Mouse (Mus musculus) macrophage (primary cell): ENCODE results near the gene Fgf6. TPM values are rescaled to one million over a fixed set of nuclear protein-coding genes. Genes with fewer than 3 reads are reported as not detected.

Experiments used
- H3K27ac ChIP-seq: fragments of 350-480 bp; formaldehyde crosslinking; 2 replicates; pipeline ENCODE4 v1.9.0; 2021
- H3K36me3 ChIP-seq: fragments of 350-480 bp; formaldehyde crosslinking; 2 replicates; pipeline ENCODE4 v1.9.0; 2021; ENCODE audit errors: inconsistent target
- H3K4me3 ChIP-seq: fragments of 350-480 bp; formaldehyde crosslinking; 2 replicates; pipeline ENCODE4 v1.9.0; 2021; ENCODE audit errors: inconsistent target
- H3K79me2 ChIP-seq: fragments of 350-480 bp; formaldehyde crosslinking; 2 replicates; pipeline ENCODE4 v1.9.0; 2021; ENCODE audit errors: inconsistent target
- WGBS: methylation state at CpG from one replicate; pipeline ENCODE4 v1.1.7; 2026; ENCODE audit warnings: inconsistent platforms; ENCODE audit not compliant: missing documents; 5-methylcytosine and 5-hydroxymethylcytosine counted together
- polyA plus RNA-seq: library from polyadenylated mRNA; stranded (reverse); fragments of 250-400 nt; gene quantifications from 3 replicates; pipeline ENCODE4 v1.2.4, GENCODE M21; 2018; ENCODE audit warnings: inconsistent platforms
- total RNA-seq, 78 experiments: library from RNA; depleted of rRNA; stranded (reverse); fragments of 250-400 nt; gene quantifications; 1 replicate in 9 of 78; 2 replicates in 24 of 78; 3 replicates in 43 of 78; 4 replicates in 2 of 78; pipeline ENCODE4 v1.2.4; 2018; ENCODE audit warnings: inconsistent platforms in 56 of 78

Fgf6 gene
- not detected for total RNA-seq (2018; cell fraction: chromatin; rRNA removed)
- not detected for total RNA-seq (2018; cell fraction: cytosol; rRNA removed)
- not detected for total RNA-seq (2018; cell fraction: nucleus; rRNA removed)
- polyA plus RNA-seq, result not detected in 3 replicates

DNA sequence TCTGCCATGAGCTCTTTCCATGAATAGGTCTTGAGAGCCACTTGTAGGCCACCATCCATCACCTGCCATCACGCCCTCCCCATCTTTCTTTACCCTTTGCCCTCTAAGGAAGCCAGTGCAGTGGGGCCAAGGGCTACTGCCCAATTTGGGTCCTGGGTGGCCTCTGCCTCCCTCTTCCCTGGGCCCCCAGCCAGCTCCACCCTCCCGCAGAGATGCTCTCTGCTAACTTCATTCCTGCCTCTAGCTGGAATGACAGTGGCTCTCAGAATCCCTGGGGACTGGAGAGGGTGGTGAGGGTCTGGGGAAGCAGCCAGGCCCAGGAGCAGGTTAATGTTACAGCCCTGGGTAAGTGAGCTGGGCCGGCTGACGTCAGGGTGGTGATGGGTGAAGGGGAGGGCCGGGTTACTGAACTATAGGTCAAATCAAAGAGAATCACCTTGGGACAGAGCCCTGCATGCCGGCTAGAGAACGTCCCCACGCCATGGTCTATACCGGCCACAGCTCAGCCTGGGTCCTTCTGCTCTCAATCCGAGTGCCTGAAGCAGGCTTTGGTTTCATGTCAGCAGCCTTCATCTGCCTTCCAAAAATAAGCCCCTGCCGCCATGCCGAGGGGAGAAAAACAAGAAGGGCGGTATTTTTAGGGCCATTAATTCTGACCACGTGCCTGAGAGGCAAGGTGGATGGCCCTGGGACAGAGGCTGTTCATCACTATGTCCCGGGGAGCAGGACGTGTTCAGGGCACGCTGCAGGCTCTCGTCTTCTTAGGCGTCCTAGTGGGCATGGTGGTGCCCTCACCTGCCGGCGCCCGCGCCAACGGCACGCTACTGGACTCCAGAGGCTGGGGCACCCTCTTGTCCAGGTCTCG is at the start of gene Fgf6:
Fgf6 (plus strand) TSS at position 681 of the 865 bp plus-strand sequence.
- no peaks in the 10 kb centered on the region for H3K79me2 ChIP-seq
- no peak within 1 kb of the TSS for H3K27ac ChIP-seq
- no peaks in the 10 kb centered on the region for H3K36me3 ChIP-seq
- no peak within 1 kb of the TSS for H3K4me3 ChIP-seq
- 87% methylated on average over 25 of the region's 26 CpGs for WGBS

DNA sequence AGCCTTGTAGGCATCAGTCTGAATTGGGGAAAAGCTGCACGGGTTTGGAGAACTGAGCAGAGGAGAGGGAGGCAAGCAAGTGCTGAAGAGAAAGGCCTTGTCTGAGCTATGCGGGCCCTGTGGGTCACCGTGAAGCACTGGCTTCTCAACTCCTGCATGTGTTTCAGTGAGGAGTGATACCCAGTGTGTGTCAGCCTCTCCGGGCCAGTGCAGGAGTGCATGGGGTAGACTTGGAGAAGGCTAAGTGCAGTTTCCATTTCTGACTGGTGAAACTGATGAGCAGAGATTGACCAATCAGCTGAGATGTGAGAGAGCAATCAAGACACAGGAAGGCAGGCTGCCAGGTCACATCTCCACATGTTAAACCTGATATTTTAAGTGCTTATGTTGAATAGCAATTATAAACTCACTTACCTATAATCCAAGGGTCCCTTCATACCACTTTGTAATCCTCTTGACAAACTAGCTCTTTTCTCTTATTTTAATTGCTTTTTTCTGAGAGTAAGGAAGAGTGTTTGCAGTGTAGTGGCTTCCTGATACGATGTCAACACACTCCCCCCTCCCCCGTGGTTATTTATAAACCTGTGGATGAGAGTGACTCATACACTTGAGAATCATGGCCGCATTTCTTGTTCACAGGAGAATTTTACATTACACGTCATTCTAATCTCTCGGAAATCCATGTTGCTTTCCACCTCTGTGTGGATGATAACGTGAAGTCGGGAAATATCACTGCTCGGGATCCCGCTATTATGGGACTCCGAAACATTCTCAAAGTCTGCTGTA is 49.0 kb upstream of the Fgf6 start:
- no peak overlapping the region for H3K4me3 ChIP-seq
- H3K79me2 ChIP-seq, result no peaks in the 10 kb centered on the region
- 79% methylated on average over 14 of the region's 14 CpGs for WGBS
- H3K27ac ChIP-seq, result peak overlapping the region; percentile 13
- H3K36me3 ChIP-seq, result peaks cover 47% of the 10 kb centered on the region

DNA sequence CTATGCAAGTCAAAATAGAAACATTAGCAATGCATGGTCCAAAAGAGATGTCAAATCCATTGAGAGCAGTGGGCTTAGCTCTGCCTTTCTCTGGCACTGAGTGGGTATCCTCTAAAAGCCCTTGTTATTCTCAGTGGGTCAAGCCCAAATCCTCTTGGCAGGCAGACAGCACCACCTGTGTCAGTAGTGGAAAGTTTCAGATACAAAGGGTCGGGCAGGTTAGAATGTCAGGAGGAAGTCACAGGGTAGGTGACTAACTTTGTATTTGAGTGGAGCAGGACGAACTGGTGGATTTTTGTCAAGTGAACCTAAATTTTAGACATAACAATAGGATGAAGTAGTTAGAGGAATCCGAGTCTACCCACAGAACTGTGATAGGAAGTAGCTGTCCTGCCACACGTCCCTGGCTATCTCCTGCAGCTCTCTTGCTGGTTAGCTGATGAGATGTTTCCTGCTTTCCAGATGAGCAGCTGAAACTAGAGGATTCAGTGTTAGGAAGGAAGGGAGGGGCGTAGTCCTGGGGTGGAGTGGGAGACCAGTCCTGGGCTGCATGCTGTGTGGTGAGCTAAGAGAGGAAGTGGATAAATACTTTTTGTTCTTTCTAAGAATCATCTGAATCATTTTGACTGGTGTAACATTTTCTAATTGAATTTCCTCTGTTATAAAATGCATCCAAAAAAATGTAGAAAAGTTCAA is 33.7 kb upstream of the Fgf6 start:
- WGBS, result 1% methylated on average over 5 of the region's 5 CpGs
- Histone ChIP-seq H3K27ac (no peak overlapping the region), H3K36me3 (peaks cover 13% of the 10 kb centered on the region), H3K79me2 (no peaks in the 10 kb centered on the region), H3K4me3 (no peak overlapping the region)

DNA sequence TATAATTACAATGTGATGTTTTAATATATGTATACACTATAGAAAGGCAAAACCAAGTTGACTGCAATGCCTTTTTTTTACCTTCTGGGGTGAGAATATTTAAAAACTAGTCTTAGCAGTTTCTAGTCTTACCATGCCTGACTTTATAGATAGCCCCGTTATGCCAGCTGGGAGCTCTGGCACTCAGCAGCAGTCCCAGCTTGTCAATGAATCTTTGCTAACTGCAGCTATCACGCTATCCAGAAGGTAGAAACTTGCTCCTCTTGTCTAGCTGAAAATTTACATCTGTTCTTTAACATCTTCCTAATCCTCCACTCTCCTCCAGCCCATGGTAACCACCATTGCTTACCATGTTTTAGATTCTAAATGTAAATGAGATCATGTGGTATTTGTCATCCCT is 21.7 kb upstream of the Fgf6 start:
- Histone ChIP-seq H3K4me3 (no peak overlapping the region), H3K79me2 (no peaks in the 10 kb centered on the region), H3K27ac (no peak overlapping the region), H3K36me3 (no peaks in the 10 kb centered on the region)
- 95% methylated on average over 2 of the region's 2 CpGs for WGBS

DNA sequence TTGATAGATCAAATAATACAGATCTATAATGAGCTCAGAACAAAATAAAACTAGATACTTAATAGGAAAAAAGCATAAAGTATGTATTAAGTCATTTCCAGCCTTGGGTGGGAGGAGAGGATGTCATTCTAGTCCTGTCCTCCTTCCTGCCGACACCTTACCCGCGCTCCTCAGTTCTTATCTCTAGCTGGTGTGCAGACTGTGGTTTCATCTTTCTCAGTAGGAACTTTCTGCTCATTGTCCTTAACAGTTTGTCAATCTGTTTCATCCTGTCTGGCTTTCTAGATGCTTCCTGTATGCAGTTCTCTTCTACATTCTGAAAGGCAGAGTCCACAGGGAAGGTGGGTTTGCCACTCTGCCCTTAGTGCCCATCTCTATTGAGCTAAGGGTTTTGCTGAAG is 19.9 kb upstream of the Fgf6 start:
- Histone ChIP-seq H3K36me3 (no peaks in the 10 kb centered on the region), H3K4me3 (no peak overlapping the region), H3K27ac (no peak overlapping the region), H3K79me2 (no peaks in the 10 kb centered on the region)
- WGBS, result 45% methylated on average over 3 of the region's 3 CpGs

DNA sequence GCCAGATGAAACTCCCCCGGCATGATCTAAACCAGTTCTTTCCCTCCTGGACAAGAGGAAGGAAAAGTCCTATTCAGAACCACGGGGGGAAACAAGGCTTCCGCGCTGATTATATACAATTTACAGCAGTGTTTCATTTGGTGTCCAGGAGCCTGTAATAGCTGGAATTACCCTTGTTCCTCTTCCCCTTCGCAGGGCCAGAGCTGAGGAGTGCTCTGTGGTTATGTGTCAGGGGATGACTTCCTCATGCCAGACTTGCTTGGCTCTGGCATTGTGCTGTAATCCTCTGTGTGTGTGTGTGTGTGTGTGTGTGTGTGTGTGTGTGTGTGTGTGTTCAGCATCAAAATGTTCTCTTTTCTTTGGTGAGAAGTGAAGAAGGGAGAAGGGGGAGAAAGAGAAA is 19.0 kb upstream of the Fgf6 start:
- H3K36me3 ChIP-seq, result no peaks in the 10 kb centered on the region
- H3K27ac ChIP-seq, result peak overlapping the region; percentile 27; the same call in 1 of the 2 replicates
- no peak overlapping the region for H3K4me3 ChIP-seq
- H3K79me2 ChIP-seq, result no peaks in the 10 kb centered on the region
- 0% methylated on average over 5 of the region's 5 CpGs for WGBS

DNA sequence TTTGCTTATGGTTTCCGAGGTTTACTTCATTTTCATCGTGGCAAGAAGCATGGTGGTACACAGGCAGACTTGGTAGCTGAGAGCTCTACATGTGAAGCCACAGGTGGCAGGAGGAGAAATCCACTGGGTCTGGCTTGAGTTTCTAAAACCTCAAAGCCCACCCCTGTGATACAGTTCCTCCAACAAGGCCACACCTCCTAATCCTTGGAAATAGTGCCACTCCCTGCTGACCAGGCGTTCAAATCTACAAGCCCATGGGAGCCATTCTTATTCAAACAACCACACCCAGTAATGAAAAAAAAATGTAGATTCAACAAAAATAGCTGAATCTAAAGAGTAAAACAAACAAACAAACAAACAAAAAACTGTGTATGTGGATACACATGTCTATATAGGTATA is 9.7 kb upstream of the Fgf6 start:
- H3K4me3 ChIP-seq, result no peak overlapping the region
- no peaks in the 10 kb centered on the region for H3K36me3 ChIP-seq
- H3K79me2 ChIP-seq, result no peaks in the 10 kb centered on the region
- H3K27ac ChIP-seq, result no peak overlapping the region
- 95% methylated on average over 3 of the region's 3 CpGs for WGBS

DNA sequence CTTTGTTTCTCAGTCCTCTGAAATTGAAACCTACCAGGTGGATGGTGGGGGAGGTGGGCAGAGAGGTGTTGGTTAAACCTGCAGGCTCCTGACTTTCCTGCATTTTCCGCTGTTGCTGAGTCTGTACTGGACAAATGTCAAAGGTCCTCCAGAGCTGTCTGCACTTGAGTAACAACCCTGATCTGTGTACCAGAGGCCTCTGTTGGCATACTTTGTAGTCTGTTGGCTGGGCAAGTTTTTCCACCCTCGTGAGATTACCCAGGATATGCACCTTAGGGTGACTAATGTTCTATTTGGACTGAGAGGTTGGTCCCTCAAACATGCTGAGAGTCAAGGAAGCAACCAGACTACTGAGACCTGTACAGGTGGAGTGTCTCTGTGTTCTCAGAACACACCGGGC is 8.8 kb upstream of the Fgf6 start:
- 96% methylated on average over 3 of the region's 3 CpGs for WGBS
- Histone ChIP-seq H3K4me3 (no peak overlapping the region), H3K27ac (no peak overlapping the region)

DNA sequence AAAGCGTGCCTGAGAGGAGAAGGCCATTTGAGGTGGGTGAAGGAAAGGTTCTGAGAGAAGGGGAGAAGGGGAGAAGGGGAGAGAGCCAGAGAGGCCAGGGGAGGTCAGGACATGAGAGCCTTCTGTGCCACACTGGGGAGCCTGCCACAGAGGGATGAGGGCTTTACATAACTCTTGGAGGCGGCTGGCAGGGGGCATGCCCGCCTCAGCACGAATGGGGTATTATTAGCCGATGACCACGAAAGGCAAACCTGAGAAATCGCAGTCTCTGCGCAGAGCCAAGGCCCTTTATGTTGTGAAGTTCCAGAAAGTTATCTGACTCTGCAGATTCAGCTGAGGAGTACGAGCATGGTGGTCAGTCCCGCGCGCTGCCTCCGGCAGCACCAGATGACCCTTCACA is 5.4 kb upstream of the Fgf6 start:
- no peaks in the 10 kb centered on the region for H3K79me2 ChIP-seq
- no peak overlapping the region for H3K4me3 ChIP-seq
- H3K27ac ChIP-seq, result no peak overlapping the region
- WGBS, result 90% methylated on average over 13 of the region's 13 CpGs
- H3K36me3 ChIP-seq, result no peaks in the 10 kb centered on the region

More for the DNA sequence above, 8.8 kb upstream of the Fgf6 start:
- no peaks in the 10 kb centered on the region for H3K79me2 ChIP-seq
- no peaks in the 10 kb centered on the region for H3K36me3 ChIP-seq

DNA sequence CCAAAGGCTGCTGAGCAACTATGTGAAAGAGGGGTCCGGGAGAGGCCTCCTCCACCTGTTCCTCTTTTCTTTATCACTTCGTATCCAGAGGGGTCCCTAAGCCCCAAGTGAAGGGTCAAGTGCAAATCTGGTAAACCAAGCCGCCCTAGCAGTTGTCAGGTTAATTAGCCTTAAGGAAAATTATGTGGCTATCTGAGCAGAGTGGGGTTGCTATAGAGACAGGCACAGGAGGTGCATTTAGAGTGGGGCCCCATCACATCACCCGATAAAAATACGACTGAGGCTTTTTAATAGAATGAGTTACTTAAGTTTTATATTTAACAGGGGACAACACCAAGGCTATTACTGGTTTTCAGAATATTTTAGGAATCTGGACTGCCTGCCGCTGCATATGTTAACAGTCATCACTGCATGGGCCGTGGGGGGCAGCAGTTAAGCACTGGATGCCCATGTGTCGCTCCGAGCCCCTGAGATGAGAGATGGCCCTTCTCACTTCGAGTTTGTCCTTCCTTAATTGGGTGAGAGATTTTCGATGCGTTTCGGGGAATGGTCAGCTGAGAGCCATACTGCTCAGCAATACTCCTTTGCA is 3.3 kb upstream of the Fgf6 start:
- Histone ChIP-seq H3K27ac (no peak overlapping the region), H3K79me2 (no peaks in the 10 kb centered on the region), H3K36me3 (no peaks in the 10 kb centered on the region), H3K4me3 (no peak overlapping the region)
- 81% methylated on average over 13 of the region's 13 CpGs for WGBS

DNA sequence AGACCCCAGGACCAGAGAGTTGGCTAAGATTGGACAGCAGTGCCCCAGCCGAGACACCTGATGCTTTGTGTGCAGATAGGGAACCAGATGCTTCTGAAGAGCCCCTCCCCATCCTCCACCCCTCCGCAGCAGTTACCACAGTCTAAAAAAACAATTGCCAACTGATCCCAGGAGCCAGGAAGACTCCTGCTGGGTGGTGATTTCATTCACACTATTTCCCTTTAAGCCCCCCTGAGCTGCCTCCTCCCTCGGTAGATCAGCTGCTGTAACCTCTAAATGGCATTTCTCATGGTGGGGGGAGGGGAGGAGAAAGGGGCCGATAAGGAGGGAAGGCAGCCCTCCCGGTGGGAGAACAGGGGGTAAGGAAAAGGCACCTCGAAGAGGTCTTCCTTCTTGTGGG is 3.9 kb downstream of the Fgf6 start:
- H3K27ac ChIP-seq, result no peak overlapping the region
- 24% methylated on average over 6 of the region's 6 CpGs for WGBS
- no peaks in the 10 kb centered on the region for H3K36me3 ChIP-seq
- H3K4me3 ChIP-seq, result no peak overlapping the region
- no peaks in the 10 kb centered on the region for H3K79me2 ChIP-seq

DNA sequence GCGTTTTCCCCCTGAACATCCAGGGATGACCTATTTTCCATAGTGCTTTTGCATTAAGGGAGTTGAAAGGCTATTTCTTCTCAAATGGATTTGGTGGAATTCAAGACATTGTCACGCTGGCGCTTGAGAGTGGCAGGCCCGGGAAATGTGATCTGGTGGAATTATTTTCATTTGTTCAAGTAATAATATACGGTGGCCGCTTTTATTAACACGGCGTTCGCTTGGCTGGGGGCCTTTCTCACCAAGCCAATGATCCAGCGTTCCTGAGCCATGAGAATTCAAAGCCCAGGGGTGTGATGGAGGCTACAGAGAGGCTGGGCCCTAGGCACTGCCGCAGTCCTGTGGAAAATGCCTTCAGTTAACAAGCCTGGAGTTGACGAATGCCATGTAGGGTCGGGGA is 5.0 kb downstream of the Fgf6 start:
- WGBS, result 47% methylated on average over 13 of the region's 13 CpGs
- Histone ChIP-seq H3K27ac (no peak overlapping the region), H3K36me3 (no peaks in the 10 kb centered on the region), H3K79me2 (no peaks in the 10 kb centered on the region), H3K4me3 (no peak overlapping the region)

DNA sequence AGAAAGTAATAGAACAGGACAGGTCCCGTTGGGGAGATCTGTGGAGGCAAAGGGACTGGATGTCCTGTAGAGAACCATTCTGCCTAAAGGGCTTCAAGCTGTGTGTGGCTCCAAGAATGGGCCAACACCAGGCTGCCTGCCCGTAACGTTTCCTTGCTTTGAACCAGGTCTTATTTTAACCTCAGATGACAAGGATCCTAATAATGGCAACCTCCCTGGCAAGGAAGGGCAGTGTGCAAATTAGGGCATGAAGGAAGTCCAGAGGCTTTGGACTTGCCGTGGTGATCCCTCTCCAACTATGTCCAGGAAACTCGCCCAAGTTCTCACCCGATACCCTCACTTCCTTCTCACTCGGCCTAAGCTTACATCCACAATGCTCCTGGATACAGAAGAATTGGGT is 9.4 kb downstream of the Fgf6 start:
- Histone ChIP-seq H3K27ac (no peak overlapping the region), H3K4me3 (no peak overlapping the region), H3K79me2 (no peaks in the 10 kb centered on the region), H3K36me3 (no peaks in the 10 kb centered on the region)
- WGBS, result 74% methylated on average over 7 of the region's 7 CpGs

DNA sequence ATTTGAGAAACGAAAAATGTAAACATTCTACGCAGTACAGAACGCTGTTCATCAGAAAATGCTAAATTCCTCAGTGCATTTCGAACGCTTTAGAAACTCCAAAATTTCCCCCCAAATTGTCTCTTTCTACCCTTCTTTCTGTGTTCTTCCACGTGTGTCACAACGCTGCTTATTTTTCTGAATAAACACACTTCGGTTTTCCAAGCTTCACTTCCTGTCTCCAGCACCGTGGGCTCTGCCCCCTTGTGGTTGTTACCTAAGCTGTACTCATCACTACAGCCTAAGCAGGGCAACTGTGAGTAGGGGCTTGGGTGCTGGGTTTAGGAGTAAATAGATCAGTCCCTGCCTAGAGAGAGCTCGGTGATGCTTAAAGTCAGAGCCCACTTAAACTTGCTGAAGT is 19.4 kb downstream of the Fgf6 start:
- Histone ChIP-seq H3K27ac (no peak overlapping the region), H3K4me3 (no peak overlapping the region), H3K36me3 (no peaks in the 10 kb centered on the region), H3K79me2 (no peaks in the 10 kb centered on the region)
- WGBS, result 23% methylated on average over 10 of the region's 10 CpGs
